Mouse (Mus musculus): Measurements from ENCODE around the gene Chd2.

DNA sequence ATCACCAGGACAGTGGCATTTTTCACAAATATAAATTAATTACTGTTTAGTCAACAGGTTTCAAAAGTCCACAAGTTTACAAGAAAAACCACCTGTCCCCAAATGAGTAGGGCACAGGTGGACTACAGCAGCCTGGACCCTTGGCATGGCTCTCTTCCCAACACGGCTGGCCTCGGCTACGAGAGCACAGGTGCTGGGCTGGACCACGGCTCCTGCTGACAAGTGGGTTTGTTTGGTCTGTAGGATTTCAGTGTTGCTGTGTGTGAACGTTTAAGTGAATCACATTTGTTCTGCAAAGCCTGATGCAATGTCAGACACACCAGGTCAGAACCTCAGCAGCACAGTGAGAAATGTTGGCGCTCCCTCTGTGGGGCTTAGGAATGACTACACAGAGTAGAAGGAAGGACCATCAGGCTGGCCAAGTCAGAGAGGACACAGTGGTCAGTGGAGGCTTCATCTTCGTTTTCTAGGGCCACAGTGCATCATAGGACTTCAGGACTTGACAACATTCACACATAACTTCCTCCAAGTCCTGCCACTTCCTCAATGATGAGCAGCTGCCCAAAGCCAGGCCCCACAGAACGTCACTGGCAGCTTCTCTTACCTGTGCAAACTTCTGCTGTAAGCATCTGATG lies 114.8 kb downstream of the Chd2 start:
- no peak for TF ChIP-seq CTCF (IDR thresholded peaks at IDR 0.05; ENCODE audit: extremely low read depth, insufficient read depth, insufficient read length, insufficient replicate concordance)
- no peak for TF ChIP-seq POLR2A (IDR thresholded peaks at IDR 0.05; ENCODE audit: low read depth, low read length)
